Mouse (Mus musculus): ENCODE results near the gene Txndc5.

The Txndc5 gene

GRCm38 (mm10) chr13:38528687-38529294, at the start of gene Txndc5:
Gene Txndc5 (minus strand): TSS chr13:38528824.
- peak in 1 of 2 experiments; percentile 27 for DNase-seq (ENCODE audit: low spot score in 2 of 2)

DNA sequence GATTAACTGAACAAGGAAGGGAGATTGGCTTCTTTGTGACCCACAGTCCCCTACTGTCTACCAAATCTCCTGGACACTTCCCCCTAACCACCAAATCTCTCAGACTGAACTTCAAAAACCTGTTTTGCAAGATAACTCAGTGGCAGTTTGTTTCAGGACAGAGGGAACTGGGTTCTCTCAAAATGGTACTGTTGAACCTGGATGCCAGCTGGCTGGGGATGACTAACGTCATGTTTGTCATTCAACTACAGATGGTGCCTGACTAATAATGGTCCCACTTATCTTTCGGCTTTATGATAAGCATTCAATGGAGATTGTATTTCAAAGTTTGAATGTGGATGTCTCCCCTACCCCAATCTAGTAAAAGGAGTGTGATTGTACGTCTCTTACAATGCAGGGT, 46.0 kb upstream of the Txndc5 start:
- DNase-seq (ENCODE audit: low spot score in 2 of 2) = no peak

DNA sequence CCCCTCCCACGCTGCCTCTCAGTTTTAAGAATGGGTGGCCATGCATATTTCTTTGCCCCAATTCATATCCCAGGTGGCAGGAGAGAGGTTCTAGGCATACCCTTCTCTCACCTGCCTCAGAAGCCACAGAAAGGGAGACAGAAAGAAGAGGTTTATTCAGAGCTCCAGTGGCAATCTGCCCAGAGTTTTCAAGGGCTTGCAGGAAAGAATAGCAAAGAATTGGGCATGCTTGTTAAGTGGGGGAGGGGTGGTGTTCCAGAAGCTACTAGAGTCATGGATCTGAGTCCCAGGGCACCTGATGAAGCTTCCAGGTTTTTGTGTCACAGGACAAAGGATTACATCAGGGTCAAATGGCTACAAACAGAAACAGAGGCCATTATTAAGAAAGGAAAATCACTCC, 44.7 kb upstream of the Txndc5 start:
- no peak for DNase-seq (ENCODE audit: low spot score in 2 of 2)

DNA sequence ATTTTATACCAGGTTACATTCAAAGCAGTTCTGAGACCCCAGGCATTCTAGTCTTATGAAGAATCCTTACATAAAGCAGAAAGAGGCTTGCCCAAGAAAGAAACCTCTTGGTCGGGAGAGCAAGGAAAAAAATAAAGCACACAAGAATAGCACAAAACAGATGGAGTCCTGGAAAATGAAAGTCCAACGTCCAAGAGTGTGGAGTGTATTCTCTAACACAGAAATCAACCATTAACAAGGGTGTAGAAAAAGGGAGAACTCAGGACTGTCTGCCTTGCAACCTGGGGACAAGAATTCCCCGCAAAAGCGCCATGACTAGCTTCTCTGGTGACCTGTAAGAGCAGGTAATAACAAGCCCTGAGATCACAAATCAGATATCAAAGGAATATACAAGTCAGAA, 36.6 kb upstream of the Txndc5 start:
- no peak for DNase-seq (ENCODE audit: low spot score in 2 of 2)

GRCm38 (mm10) chr13:38554611-38555010, 26.0 kb upstream of the Txndc5 start:
- no peak for DNase-seq (ENCODE audit: low spot score in 2 of 2)

- no peak for DNase-seq (ENCODE audit: low spot score in 2 of 2)
Observed at GRCm38 (mm10) chr13:38554210-38554609, 25.6 kb upstream of the Txndc5 start.

- no peak for DNase-seq (ENCODE audit: low spot score in 2 of 2)
Observed at GRCm38 (mm10) chr13:38548681-38549080, 20.1 kb upstream of the Txndc5 start.

DNA sequence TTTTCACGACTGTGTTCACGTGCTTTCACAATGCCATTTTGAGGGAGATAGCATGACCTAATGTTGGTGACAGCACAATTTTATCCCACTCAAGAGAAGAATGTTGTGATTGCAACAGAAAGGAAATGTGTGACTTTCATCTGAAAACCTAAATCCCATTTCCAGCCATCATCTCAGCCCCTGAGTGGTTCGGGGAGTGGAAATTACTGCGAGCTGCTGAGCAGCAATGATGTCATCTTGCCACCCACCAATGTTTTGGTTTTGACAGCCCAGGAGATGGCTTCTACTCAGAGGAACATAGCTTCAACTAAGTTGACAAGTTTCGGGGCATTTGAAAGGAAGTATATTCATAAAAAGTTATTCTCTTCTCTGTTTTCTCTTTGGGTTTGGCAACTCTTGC, 19.1 kb upstream of the Txndc5 start:
- DNase-seq (ENCODE audit: low spot score in 2 of 2) = no peak

GRCm38 (mm10) chr13:38546754-38547153, 18.1 kb upstream of the Txndc5 start:
- no peak for DNase-seq (ENCODE audit: low spot score in 2 of 2)

DNA sequence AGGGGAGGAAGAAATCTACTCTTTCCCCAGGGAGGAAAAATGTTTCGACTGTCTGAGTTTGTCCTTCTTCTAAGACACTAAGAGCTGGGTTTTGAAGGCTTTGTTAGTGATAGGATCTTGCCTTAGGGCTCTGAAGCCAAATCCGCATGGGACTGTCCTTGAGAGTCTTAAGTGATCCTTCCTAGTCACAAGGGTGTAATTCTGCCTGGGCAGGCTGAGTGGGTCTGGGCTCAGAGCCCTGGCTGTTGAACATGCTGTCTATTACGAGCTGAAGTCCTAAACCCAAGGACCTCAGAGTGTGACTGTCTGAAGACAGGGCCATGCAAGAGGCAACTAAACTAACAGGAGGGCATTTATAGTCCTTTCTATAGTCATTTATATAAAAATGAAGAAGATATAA, 16.8 kb upstream of the Txndc5 start:
- DNase-seq (ENCODE audit: low spot score in 2 of 2) = no peak

DNA sequence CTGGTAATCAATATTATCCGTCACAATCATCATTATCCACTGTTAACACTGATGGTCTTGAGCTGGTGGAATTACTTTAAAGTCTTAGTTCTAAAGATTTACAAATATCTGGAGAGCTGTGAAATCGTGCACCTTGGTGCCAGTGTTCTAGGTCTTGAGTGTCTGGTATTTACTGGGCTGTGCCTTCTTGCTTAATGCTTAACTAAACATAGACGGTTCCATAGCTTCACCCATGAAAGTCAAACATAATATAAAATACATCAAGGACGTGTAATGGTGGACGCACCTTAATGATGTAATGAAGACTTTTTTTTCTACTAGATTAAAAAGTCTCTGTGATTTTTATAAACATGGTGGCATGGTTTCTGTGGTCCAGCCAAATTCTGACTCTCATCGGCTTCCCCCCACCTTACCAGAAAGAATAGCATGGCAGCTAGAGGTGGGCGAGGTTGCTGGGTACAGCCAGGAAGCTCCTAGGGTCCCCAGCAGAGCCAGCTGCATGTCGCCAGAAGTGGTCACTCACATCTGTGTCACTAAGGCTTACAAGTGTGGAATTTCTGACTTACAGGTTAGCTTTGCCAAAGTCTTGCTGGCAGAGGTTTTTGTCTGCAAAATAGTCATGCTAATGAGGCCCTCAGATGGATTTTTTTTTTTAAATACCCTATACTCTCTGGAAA, 16.3 kb upstream of the Txndc5 start:
- DNase-seq (ENCODE audit: low spot score in 2 of 2) = no peak

DNA sequence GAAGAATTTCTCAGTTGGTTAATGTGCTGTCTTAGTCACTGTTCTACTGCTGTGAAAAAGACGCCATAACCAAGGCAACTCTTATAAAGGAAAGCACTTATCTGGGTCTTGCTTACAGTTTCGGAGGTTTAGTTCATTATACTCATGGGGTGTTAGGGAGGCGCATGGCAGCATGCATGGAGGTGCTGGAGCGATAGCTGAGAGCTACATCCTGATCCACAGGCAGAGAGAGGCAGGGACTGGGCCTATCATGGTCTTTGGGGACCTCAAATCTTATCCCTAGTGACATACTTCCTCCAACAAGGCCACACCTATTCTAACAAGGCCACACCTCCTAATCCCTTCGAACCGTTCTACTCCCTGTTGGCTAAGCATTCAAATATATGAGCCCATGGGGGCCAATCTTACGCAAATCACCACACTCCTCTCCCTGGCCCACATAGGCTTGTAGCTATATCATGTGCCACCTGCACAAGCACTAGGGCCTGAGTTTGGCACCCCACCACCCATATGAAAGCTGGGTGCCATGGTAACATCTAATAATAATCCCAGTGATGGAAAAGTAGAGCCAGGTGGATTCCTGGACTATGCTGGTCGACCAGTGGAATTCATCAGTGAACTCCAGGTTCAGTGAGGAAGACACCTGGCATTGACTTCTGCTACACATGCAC, 15.0 kb upstream of the Txndc5 start:
- no peak for DNase-seq (ENCODE audit: low spot score in 2 of 2)

- no peak for DNase-seq (ENCODE audit: low spot score in 2 of 2)
Observed at GRCm38 (mm10) chr13:38539192-38539900, 10.7 kb upstream of the Txndc5 start.

- DNase-seq (ENCODE audit: low spot score in 2 of 2) = no peak
Observed at GRCm38 (mm10) chr13:38537521-38537920, 8.9 kb upstream of the Txndc5 start.

- DNase-seq (ENCODE audit: low spot score in 2 of 2) = no peak
Observed at GRCm38 (mm10) chr13:38534731-38535130, 6.1 kb upstream of the Txndc5 start.

DNA sequence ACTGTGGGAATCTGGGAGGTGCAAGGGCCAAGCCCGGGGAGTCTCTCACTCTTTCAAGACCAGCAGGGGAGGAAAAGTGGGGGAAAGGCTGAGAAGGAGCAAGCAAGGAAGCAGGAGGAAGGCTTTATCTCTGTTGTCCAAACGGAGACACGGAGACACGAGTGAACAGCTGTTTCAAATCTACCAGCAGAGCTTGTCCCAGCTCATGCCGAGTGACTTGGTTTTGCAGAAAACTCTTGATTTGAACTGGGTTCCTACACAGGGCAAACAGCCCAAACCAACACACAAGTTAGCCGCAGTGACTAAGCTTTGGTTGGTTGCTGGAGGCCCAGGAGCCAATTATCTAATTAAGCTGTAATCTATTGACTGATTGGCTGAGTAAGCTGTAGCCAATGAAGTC, 5.4 kb upstream of the Txndc5 start:
- no peak for DNase-seq (ENCODE audit: low spot score in 2 of 2)

GRCm38 (mm10) chr13:38533461-38533860, 4.8 kb upstream of the Txndc5 start:
- no peak for DNase-seq (ENCODE audit: low spot score in 2 of 2)

- no peak for DNase-seq (ENCODE audit: low spot score in 2 of 2)
Observed at GRCm38 (mm10) chr13:38531498-38531897, 2.9 kb upstream of the Txndc5 start.

- no peak for DNase-seq (ENCODE audit: low spot score in 2 of 2)
Observed at GRCm38 (mm10) chr13:38529576-38529975, 952 bp upstream of the Txndc5 start.

GRCm38 (mm10) chr13:38527797-38528650, 600 bp downstream of the Txndc5 start:
- DNase-seq (ENCODE audit: low spot score in 2 of 2) = peak; percentile 90 to 91

GRCm38 (mm10) chr13:38527041-38527796, 1.4 kb downstream of the Txndc5 start:
- DNase-seq (ENCODE audit: low spot score in 2 of 2) = peak in 1 of 2 experiments; percentile 9

Data from urinary bladder, postnatal 36 days (tissue).